13 mouse cellular contexts compared by ENCODE assay signal in genomic region chr11:120707225-120707624, GRCm38 (mm10). TPM values are rescaled to one million over a fixed set of nuclear protein-coding genes. Genes with fewer than 3 reads are reported as not detected.
A peak's percentile ranks its signal among the peaks of the same experiment; 100 is the strongest.
DNase-seq lines count a peak whose midpoint lies in the region; ATAC-seq and TF ChIP-seq lines count a peak whose summit lies in the region.
"Had no signal": no experiment of that assay in that cellular context is flagged by ENCODE, and none has a peak within 500 bp of the region (broad histone marks: within the 10 kb centered on the region; RNA-seq: fewer than 3 reads in every experiment).

No protein-coding gene starts in this region.

- WGBS in hindbrain, embryonic 12.5 days, result 4% methylated on average over 11 of the region's 12 CpGs
- WGBS in hindbrain, embryonic 13.5 days, result 11% methylated on average over 12 of the region's 12 CpGs
- 8% methylated on average over 12 of the region's 12 CpGs for WGBS in limb, embryonic 13.5 days

- H3K36me3 ChIP-seq in hindbrain, embryonic 12.5 days, result peaks cover 34% of the 10 kb centered on the region
- peaks cover 42% of the 10 kb centered on the region for H3K36me3 ChIP-seq in hindbrain, embryonic 13.5 days
- H3K36me3 ChIP-seq in ES-E14 (ENCODE audit: control insufficient read depth, insufficient read depth, low read length, poor library complexity, severe bottlenecking), result peaks cover 32% of the 10 kb centered on the region
- H3K36me3 ChIP-seq in limb, embryonic 13.5 days, result peaks cover 35% of the 10 kb centered on the region

- H3K4me3 ChIP-seq in hindbrain, embryonic 12.5 days, result no peak overlapping the region
- H3K4me3 ChIP-seq in hindbrain, embryonic 13.5 days, result no peak overlapping the region
- no peak overlapping the region for H3K4me3 ChIP-seq in ES-E14 (ENCODE audit: insufficient read depth in 1 of 2, low read depth in 1 of 2, low read length in 2 of 2, poor library complexity in 1 of 2, severe bottlenecking in 1 of 2)
- H3K4me3 ChIP-seq in limb, embryonic 13.5 days, result no peak overlapping the region

- no peak for ATAC-seq in hindbrain, embryonic 12.5 days (ENCODE audit: low FRiP score)
- ATAC-seq in hindbrain, embryonic 13.5 days (ENCODE audit: low FRiP score), result no peak
- ATAC-seq in limb, embryonic 13.5 days (ENCODE audit: low FRiP score, low read depth), result peak; percentile 16
- ATAC-seq: activated CD4-positive, CD25-positive, alpha-beta regulatory T cell, adult 4 months had no signal

- in situ Hi-C loops in ES-E14 (cut with MboI; ENCODE audit: low sequenced_read_pairs in 2 of 2, unreplicated experiment in 2 of 2), result no loop called here

- no peaks in the 10 kb centered on the region for H3K27me3 ChIP-seq in hindbrain, embryonic 12.5 days
- no peaks in the 10 kb centered on the region for H3K27me3 ChIP-seq in hindbrain, embryonic 13.5 days
- no peaks in the 10 kb centered on the region for H3K27me3 ChIP-seq in limb, embryonic 13.5 days
- H3K27me3 ChIP-seq: CH12.LX had no signal

- no peaks in the 10 kb centered on the region for H3K9me3 ChIP-seq in hindbrain, embryonic 12.5 days (replicated peaks)
- no peaks in the 10 kb centered on the region for H3K9me3 ChIP-seq in hindbrain, embryonic 13.5 days
- H3K9me3 ChIP-seq in ES-E14 (ENCODE audit: control insufficient read depth, insufficient read depth, low read depth, low read length), result no peaks in the 10 kb centered on the region
- no peaks in the 10 kb centered on the region for H3K9me3 ChIP-seq in limb, embryonic 13.5 days

- H3K4me1 ChIP-seq in hindbrain, embryonic 12.5 days, result peaks cover 47% of the 10 kb centered on the region
- peaks cover 39% of the 10 kb centered on the region for H3K4me1 ChIP-seq in hindbrain, embryonic 13.5 days (replicated peaks)
- peaks cover 10 to 56% of the 10 kb centered on the region in 2 experiments; a peak in 3 of 4 replicates for H3K4me1 ChIP-seq in ES-E14 (ENCODE audit: control insufficient read depth in 2 of 2, insufficient read depth in 2 of 2, low read length in 2 of 2, poor library complexity in 1 of 2)
- peaks cover 79% of the 10 kb centered on the region for H3K4me1 ChIP-seq in limb, embryonic 13.5 days

- DNase-seq in ES-E14 (ENCODE audit: low read depth, low spot score), result no peak
- DNase-seq in embryo, embryonic 11 days, result peak; percentile 67
- no peak for DNase-seq in frontal cortex, adult 2 months (ENCODE audit: extremely low spot score in 1 of 2, low spot score in 1 of 2)
- no peak for DNase-seq in thymus, postnatal 4 days
- DNase-seq in adrenal gland, postnatal 14 days, result no peak
- DNase-seq: cerebellum, adult 11 months; kidney, adult 11 months; thymus, postnatal 25 days had no signal

- peak overlapping the region; percentile 35; the same call in 1 of the 2 replicates for H3K9ac ChIP-seq in hindbrain, embryonic 12.5 days
- H3K9ac ChIP-seq in hindbrain, embryonic 13.5 days, result no peak overlapping the region; the same call in 1 of the 2 replicates
- H3K9ac ChIP-seq in ES-E14 (ENCODE audit: insufficient read depth, low read depth, low read length, poor library complexity, severe bottlenecking), result no peak overlapping the region
- H3K9ac ChIP-seq in limb, embryonic 13.5 days, result 0 out of 2 replicates have a peak overlapping the region, but pooled peaks have one; percentile 36

- H3K4me2 ChIP-seq in hindbrain, embryonic 12.5 days (replicated peaks), result peak overlapping the region; percentile 13; the same call in 1 of the 2 replicates
- no peak overlapping the region for H3K4me2 ChIP-seq in hindbrain, embryonic 13.5 days
- peak overlapping the region; percentile 42 for H3K4me2 ChIP-seq in limb, embryonic 13.5 days (replicated peaks)

- H3K27ac ChIP-seq in hindbrain, embryonic 12.5 days, result peak overlapping the region; percentile 55
- H3K27ac ChIP-seq in hindbrain, embryonic 13.5 days, result no peak overlapping the region
- peak overlapping the region; percentile 49; the same call in 1 of the 2 replicates for H3K27ac ChIP-seq in ES-E14 (ENCODE audit: insufficient read depth, low read depth, low read length, poor library complexity, severe bottlenecking)
- peak overlapping the region; percentile 80 for H3K27ac ChIP-seq in limb, embryonic 13.5 days

TF ChIP-seq in ES-E14, 5 proteins besides CTCF, POLR2A, EP300 and RAD21:
- TF ChIP-seq CHD2 (IDR thresholded peaks at IDR 0.05; ENCODE audit: low read depth, low read length), result no peak
- no peak for TF ChIP-seq ZNF384 (IDR thresholded peaks at IDR 0.05; ENCODE audit: low read depth, low read length)
- TF ChIP-seq MAFK (IDR thresholded peaks at IDR 0.05; ENCODE audit: insufficient read depth, low read depth, low read length), result no peak
- TF ChIP-seq HCFC1 (IDR thresholded peaks at IDR 0.05; ENCODE audit: borderline replicate concordance, insufficient read depth, low read length), result no peak
- TF ChIP-seq ZC3H11A (IDR thresholded peaks at IDR 0.05; ENCODE audit: borderline replicate concordance, low read depth, low read length), result no peak

RNA-seq across cellular contexts. Expression of gene Cenpx, which starts 6.3 kb away (rescaled TPM):
- 106 and 113 TPM in 2 replicates for polyA plus RNA-seq in hindbrain, embryonic 12.5 days (2016; fragmentation: Nextera tagmentation; extraction: Ambion mirVana)
- 103 and 113 TPM in 2 replicates for polyA plus RNA-seq in hindbrain, embryonic 13.5 days (2015; fragmentation: Nextera tagmentation; extraction: Ambion mirVana)
- 53.9 TPM in 2 replicates for total RNA-seq in ES-E14 (2012; rRNA removed)
- 139 and 145 TPM in 2 replicates for polyA plus RNA-seq in limb, embryonic 13.5 days (2015; fragmentation: Nextera tagmentation; extraction: Ambion mirVana)
- polyA plus RNA-seq in frontal cortex, adult 2 months (2012; rRNA removed), result 34.0 and 37.4 TPM in 2 replicates
- total RNA-seq in adrenal gland, postnatal 14 days (2021), result 46.4 and 52.5 TPM in 2 replicates

RNA-seq across cellular contexts. Expression of gene Lrrc45, which starts 6.5 kb away (rescaled TPM):
- polyA plus RNA-seq in hindbrain, embryonic 12.5 days (2016; fragmentation: Nextera tagmentation; extraction: Ambion mirVana), result 75.3 and 78.8 TPM in 2 replicates
- polyA plus RNA-seq in hindbrain, embryonic 13.5 days (2015; fragmentation: Nextera tagmentation; extraction: Ambion mirVana), result 67.9 and 73.1 TPM in 2 replicates
- 30.3 and 65.0 TPM in 2 replicates for total RNA-seq in ES-E14 (2012; rRNA removed)
- 66.2 and 75.4 TPM in 2 replicates for polyA plus RNA-seq in limb, embryonic 13.5 days (2015; fragmentation: Nextera tagmentation; extraction: Ambion mirVana)
- polyA plus RNA-seq in frontal cortex, adult 2 months (2012; rRNA removed), result 111 and 130 TPM in 2 replicates
- 27.2 and 31.5 TPM in 2 replicates for total RNA-seq in adrenal gland, postnatal 14 days (2021)

RNA-seq across cellular contexts. Expression of gene Rac3, which starts 14.0 kb away (rescaled TPM):
- 98.4 and 99.9 TPM in 2 replicates for polyA plus RNA-seq in hindbrain, embryonic 12.5 days (2016; fragmentation: Nextera tagmentation; extraction: Ambion mirVana)
- 272 and 278 TPM in 2 replicates for polyA plus RNA-seq in hindbrain, embryonic 13.5 days (2015; fragmentation: Nextera tagmentation; extraction: Ambion mirVana)
- 20.1 and 34.3 TPM in 2 replicates for total RNA-seq in ES-E14 (2012; rRNA removed)
- 66.2 and 70.5 TPM in 2 replicates for polyA plus RNA-seq in limb, embryonic 13.5 days (2015; fragmentation: Nextera tagmentation; extraction: Ambion mirVana)
- polyA plus RNA-seq in frontal cortex, adult 2 months (2012; rRNA removed), result 65.0 and 73.7 TPM in 2 replicates
- 3.2 and 5.3 TPM in 2 replicates for total RNA-seq in adrenal gland, postnatal 14 days (2021)
- polyA plus RNA-seq: activated CD4-positive, CD25-positive, alpha-beta regulatory T cell, adult 4 months had no signal

RNA-seq across cellular contexts. Expression of gene Dcxr, which starts 19.9 kb away (rescaled TPM):
- 11.6 and 12.2 TPM in 2 replicates for polyA plus RNA-seq in hindbrain, embryonic 12.5 days (2016; fragmentation: Nextera tagmentation; extraction: Ambion mirVana)
- polyA plus RNA-seq in hindbrain, embryonic 13.5 days (2015; fragmentation: Nextera tagmentation; extraction: Ambion mirVana), result 9.7 and 12.1 TPM in 2 replicates
- 43.6 and 66.6 TPM in 2 replicates for total RNA-seq in ES-E14 (2012; rRNA removed)
- polyA plus RNA-seq in limb, embryonic 13.5 days (2015; fragmentation: Nextera tagmentation; extraction: Ambion mirVana), result 15.6 and 16.2 TPM in 2 replicates
- polyA plus RNA-seq in frontal cortex, adult 2 months (2012; rRNA removed), result 24.2 and 25.6 TPM in 2 replicates
- 31.8 and 41.9 TPM in 2 replicates for total RNA-seq in adrenal gland, postnatal 14 days (2021)

RNA-seq across cellular contexts. Expression of gene Cbr2, which starts 24.7 kb away (rescaled TPM):
- polyA plus RNA-seq in hindbrain, embryonic 12.5 days (2016; fragmentation: Nextera tagmentation; extraction: Ambion mirVana), result 1.6 and 2.6 TPM in 2 replicates
- polyA plus RNA-seq in hindbrain, embryonic 13.5 days (2015; fragmentation: Nextera tagmentation; extraction: Ambion mirVana), result 0.49 TPM in 1 of 2 replicates, not detected in the other
- total RNA-seq in ES-E14 (2012; rRNA removed), result not detected in 2 replicates
- 7.7 and 10.1 TPM in 2 replicates for polyA plus RNA-seq in limb, embryonic 13.5 days (2015; fragmentation: Nextera tagmentation; extraction: Ambion mirVana)
- 5.0 and 17.1 TPM in 2 replicates for polyA plus RNA-seq in frontal cortex, adult 2 months (2012; rRNA removed)
- 7.3 and 10.2 TPM in 2 replicates for total RNA-seq in adrenal gland, postnatal 14 days (2021)
- polyA plus RNA-seq: activated CD4-positive, CD25-positive, alpha-beta regulatory T cell, adult 4 months had no signal

Comparison
In these comparisons a context has a peak if more than half of its experiments do, and no peak if none do; other contexts are left out.
1. H3K9ac ChIP-seq: peak in hindbrain, embryonic 12.5 days (single experiment) and limb, embryonic 13.5 days (single experiment); none in hindbrain, embryonic 13.5 days (single experiment) and ES-E14 (single experiment).